Mouse (Mus musculus) forebrain, embryonic 14.5 days (tissue): ENCODE data around the gene Stag3. TPM values are rescaled to one million over a fixed set of nuclear protein-coding genes. Genes with fewer than 3 reads are reported as not detected.

Experiments
- ATAC-seq: fragments of 200-750 bp; cut with Nextera tagmentation; 2 replicates; pipeline ENCODE4 v1.8.0; 2017; ENCODE audit warnings: mild to moderate bottlenecking, moderate library complexity
- DNase-seq: peaks from one replicate; pipeline ENCODE4 v3.0.0-alpha.2; 2015; ENCODE audit warnings: low spot score
- H3K27ac ChIP-seq: fragments of 300-500 bp; sonication (generic); 2 replicates; pipeline ENCODE4 v1.5.1; 2014; ENCODE audit warnings: low read depth, mild to moderate bottlenecking, control low read depth, low read length, moderate library complexity
- H3K27me3 ChIP-seq: fragments of 300-500 bp; sonication (generic); replicated peaks from 2 replicates; pipeline ENCODE4 v1.6.1; 2014; ENCODE audit warnings: low read length, control low read depth, mixed read lengths; ENCODE audit not compliant: control insufficient read depth, insufficient read depth
- H3K36me3 ChIP-seq: fragments of 300-500 bp; sonication (generic); 2 replicates; pipeline ENCODE4 v1.6.1; 2014; ENCODE audit warnings: low read length, control low read depth; ENCODE audit not compliant: control insufficient read depth, insufficient read depth
- H3K4me1 ChIP-seq: fragments of 300-500 bp; sonication (generic); 2 replicates; pipeline ENCODE4 v1.6.1; 2014; ENCODE audit warnings: antibody characterized with exemption, low read length, control low read depth; ENCODE audit not compliant: control insufficient read depth, insufficient read depth
- H3K4me2 ChIP-seq: fragments of 300-500 bp; sonication (generic); 2 replicates; pipeline ENCODE4 v1.6.1; 2014; ENCODE audit warnings: mild to moderate bottlenecking, control low read depth, low read length
- H3K4me3 ChIP-seq: fragments of 300-500 bp; sonication (generic); 2 replicates; pipeline ENCODE4 v1.5.1; 2014; ENCODE audit warnings: low read depth, low read length, control low read depth
- H3K9ac ChIP-seq: fragments of 300-500 bp; sonication (generic); 2 replicates; pipeline ENCODE4 v1.6.1; 2014; ENCODE audit warnings: mild to moderate bottlenecking, low read length, control low read depth, moderate library complexity
- H3K9me3 ChIP-seq: fragments of 300-500 bp; sonication (generic); replicated peaks from 2 replicates; pipeline ENCODE4 v1.6.1; 2016; ENCODE audit warnings: low read length, control low read depth, mixed read lengths; ENCODE audit not compliant: control insufficient read depth
- whole genome bisulfite sequencing: fragments of 180-500 bp; shearing (Covaris S2); extraction: QIAGEN DNeasy Blood & Tissue Kit; methylation state at CpG from one replicate; pipeline ENCODE4 v1.1.7; 2014; 5-methylcytosine and 5-hydroxymethylcytosine counted together
- polyA plus RNA-seq: library from polyadenylated mRNA; unstranded; fragments of >200 nt; fragmentation: Nextera tagmentation; extraction: Ambion mirVana; gene quantifications from 2 replicates; pipeline ENCODE4 v1.2.1, GENCODE M21; 2014

The Stag3 gene
- polyA plus RNA-seq, 1 experiment from 2014 or later, result 2.3 TPM

DNA sequence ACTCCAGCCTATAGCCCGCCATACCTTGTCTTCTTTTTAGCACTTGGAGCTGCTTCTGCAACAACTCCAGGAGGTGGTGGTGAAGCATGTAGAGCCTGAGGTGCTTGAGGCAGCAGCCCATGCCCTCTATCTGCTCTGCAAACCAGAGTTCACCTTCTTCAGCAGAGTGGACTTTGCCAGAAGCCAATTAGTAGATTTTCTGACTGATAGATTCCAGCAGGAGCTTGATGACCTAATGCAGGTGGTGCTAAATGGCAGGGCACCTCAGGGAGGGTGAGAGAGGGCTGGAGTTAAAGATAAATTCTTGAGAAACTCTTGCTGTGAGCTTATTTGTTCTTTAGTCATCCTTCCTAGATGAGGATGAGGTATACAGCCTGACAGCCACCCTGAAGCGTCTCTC, 19.6 kb downstream of the Stag3 start:
- no peak overlapping the region for H3K9ac ChIP-seq
- ATAC-seq (no peak), DNase-seq (no peak)
- no peak overlapping the region for H3K4me3 ChIP-seq
- H3K4me2 ChIP-seq, result no peak overlapping the region
- H3K9me3 ChIP-seq, result no peaks in the 10 kb centered on the region
- H3K27ac ChIP-seq, result no peak overlapping the region
- no peaks in the 10 kb centered on the region for H3K27me3 ChIP-seq
- 91% methylated on average over 2 of the region's 2 CpGs for WGBS
- H3K4me1 ChIP-seq, result no peaks in the 10 kb centered on the region
- no peaks in the 10 kb centered on the region for H3K36me3 ChIP-seq

DNA sequence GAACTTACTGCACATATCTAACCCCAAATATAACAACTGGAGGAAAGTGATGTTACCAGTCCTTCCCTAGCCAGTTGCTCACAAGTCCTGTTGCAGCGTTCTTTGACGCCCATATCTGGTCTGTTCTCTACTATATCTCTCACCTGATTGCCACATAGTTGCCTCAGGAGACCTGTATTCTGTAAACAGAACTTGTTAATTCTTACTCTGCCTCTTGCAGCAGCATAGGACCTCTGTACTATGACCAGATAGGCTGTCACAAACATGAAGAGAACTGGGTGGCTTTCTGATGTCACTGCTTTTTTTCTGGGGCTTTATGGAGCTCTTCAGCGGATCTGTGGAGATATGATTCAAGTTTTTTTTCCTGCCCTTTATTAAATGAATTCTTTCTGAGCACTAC, 32.8 kb downstream of the Stag3 start:
- Histone ChIP-seq H3K36me3 (no peaks in the 10 kb centered on the region), H3K9ac (no peak overlapping the region), H3K9me3 (no peaks in the 10 kb centered on the region), H3K4me3 (no peak overlapping the region), H3K4me2 (no peak overlapping the region), H3K4me1 (no peaks in the 10 kb centered on the region), H3K27me3 (no peaks in the 10 kb centered on the region), H3K27ac (no peak overlapping the region)
- ATAC-seq (no peak), DNase-seq (no peak)
- WGBS, result 87% methylated on average over 3 of the region's 3 CpGs

DNA sequence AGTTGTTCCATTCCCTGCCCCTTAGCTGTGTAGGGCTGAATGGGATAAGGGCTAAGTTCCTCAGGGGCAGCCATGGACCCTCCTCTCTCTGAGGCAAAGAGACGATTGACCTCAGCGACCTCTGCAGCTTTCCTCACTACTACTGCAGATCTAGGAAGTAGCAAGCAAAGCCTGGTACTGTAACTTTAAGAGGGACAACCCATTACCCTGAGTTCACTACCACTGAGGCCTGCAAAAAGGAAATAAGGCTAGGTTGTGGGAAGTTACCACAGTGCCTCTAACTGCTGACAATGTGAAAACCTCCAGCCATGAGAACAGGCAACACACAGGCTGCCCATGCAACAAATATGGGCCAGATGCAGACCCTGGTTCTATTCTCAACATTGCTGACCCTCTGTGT, 61.6 kb downstream of the Stag3 start, which contains the start of gene Pvrig:
Gene Pvrig, plus strand, starts transcription at position 301 of the 400 bp plus-strand sequence.
- no peak for DNase-seq

DNA sequence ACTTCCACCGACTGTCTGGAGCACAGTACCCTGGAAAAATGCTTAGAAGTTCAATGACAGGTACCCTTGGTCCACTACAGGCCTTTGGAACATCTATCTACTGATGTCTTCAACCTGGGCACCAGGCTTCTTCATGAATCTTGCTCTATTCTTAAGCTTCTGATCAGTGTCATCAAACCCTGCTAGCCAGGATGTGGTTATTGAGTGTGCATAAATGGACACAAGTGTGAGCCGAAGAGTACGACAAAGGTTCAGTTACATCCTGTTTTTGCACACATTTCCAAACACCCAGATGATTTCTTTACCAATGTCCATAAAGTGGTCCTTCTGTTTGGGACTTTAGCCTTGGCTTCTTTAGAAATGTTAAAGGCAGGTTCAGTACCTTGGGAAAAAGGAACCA, 63.2 kb downstream of the Stag3 start:
- 92% methylated on average over 3 of the region's 3 CpGs for WGBS

More for the DNA sequence above, 61.6 kb downstream of the Stag3 start, which contains the start of gene Pvrig:
- Histone ChIP-seq H3K36me3 (no peaks in the 10 kb centered on the region), H3K27me3 (no peaks in the 10 kb centered on the region), H3K4me2 (no peak within 1 kb of the TSS), H3K27ac (no peak within 1 kb of the TSS), H3K9me3 (no peaks in the 10 kb centered on the region), H3K4me1 (no peaks in the 10 kb centered on the region), H3K9ac (no peak within 1 kb of the TSS), H3K4me3 (no peak within 1 kb of the TSS)
- 88% methylated on average over 2 of the region's 2 CpGs for WGBS
- ATAC-seq, result no peak

More for the DNA sequence above, 63.2 kb downstream of the Stag3 start:
- Histone ChIP-seq H3K27me3 (no peaks in the 10 kb centered on the region), H3K4me1 (no peaks in the 10 kb centered on the region), H3K27ac (no peak overlapping the region), H3K9ac (no peak overlapping the region), H3K4me3 (no peak overlapping the region), H3K9me3 (no peaks in the 10 kb centered on the region), H3K4me2 (no peak overlapping the region), H3K36me3 (no peaks in the 10 kb centered on the region)
- DNase-seq, result no peak
- ATAC-seq, result no peak

Other genes starting within 250 kb of the Stag3 start
- not detected in 2 replicates for gene Smok3c, start 227.0 kb upstream of the Stag3 start, polyA plus RNA-seq
- gene Zkscan1, start 195.2 kb upstream of the Stag3 start, polyA plus RNA-seq, result 32.6 and 36.6 TPM in 2 replicates
- gene Zscan21, start 163.3 kb upstream of the Stag3 start, polyA plus RNA-seq, result 137 and 147 TPM in 2 replicates
- 21.8 and 24.3 TPM in 2 replicates for gene Zfp113, start 124.5 kb upstream of the Stag3 start, polyA plus RNA-seq
- 249 and 270 TPM in 2 replicates for gene Cops6, start 119.2 kb upstream of the Stag3 start, polyA plus RNA-seq
- gene Ap4m1, start 108.2 kb upstream of the Stag3 start, polyA plus RNA-seq, result 16.4 and 17.0 TPM in 2 replicates
- gene Mcm7, start 107.8 kb upstream of the Stag3 start, polyA plus RNA-seq, result 176 and 181 TPM in 2 replicates
- gene Taf6, start 92.8 kb upstream of the Stag3 start, polyA plus RNA-seq, result 95.4 and 96.5 TPM in 2 replicates
- gene Cnpy4, start 92.8 kb upstream of the Stag3 start, polyA plus RNA-seq, result 36.4 and 37.1 TPM in 2 replicates
- 11.9 and 13.1 TPM in 2 replicates for gene Mblac1, start 85.9 kb upstream of the Stag3 start, polyA plus RNA-seq
- not detected in 2 replicates for gene Nxpe5, start 54.3 kb upstream of the Stag3 start, polyA plus RNA-seq
- 73.7 and 88.2 TPM in 2 replicates for gene Lamtor4, start 24.8 kb upstream of the Stag3 start, polyA plus RNA-seq
- 8.9 and 9.8 TPM in 2 replicates for gene BC037034, start 16.2 kb upstream of the Stag3 start, polyA plus RNA-seq
- 1.3 and 1.8 TPM in 2 replicates for gene Gal3st4, start 7.4 kb upstream of the Stag3 start, polyA plus RNA-seq
- 0.09 TPM in 1 of 2 replicates, not detected in the other for gene Gm43720, start 282 bp upstream of the Stag3 start, polyA plus RNA-seq
- gene Gpc2, start 235 bp upstream of the Stag3 start, polyA plus RNA-seq, result 34.9 and 37.8 TPM in 2 replicates
- gene Pvrig, start 61.7 kb downstream of the Stag3 start, polyA plus RNA-seq, result not detected in 2 replicates
- gene Zfp157, start 161.2 kb downstream of the Stag3 start, polyA plus RNA-seq, result 70.1 and 78.7 TPM in 2 replicates